Mouse (Mus musculus) ES-CJ7 (cell line): ENCODE measurements around the gene Gm49336.
A peak's percentile ranks its signal among the peaks of the same experiment; 100 is the strongest.

Source experiments
- DNase-seq: peaks from one replicate; pipeline ENCODE4 v3.0.0; 2011; ENCODE audit warnings: low read depth, low spot score

The Gm49336 gene

DNA sequence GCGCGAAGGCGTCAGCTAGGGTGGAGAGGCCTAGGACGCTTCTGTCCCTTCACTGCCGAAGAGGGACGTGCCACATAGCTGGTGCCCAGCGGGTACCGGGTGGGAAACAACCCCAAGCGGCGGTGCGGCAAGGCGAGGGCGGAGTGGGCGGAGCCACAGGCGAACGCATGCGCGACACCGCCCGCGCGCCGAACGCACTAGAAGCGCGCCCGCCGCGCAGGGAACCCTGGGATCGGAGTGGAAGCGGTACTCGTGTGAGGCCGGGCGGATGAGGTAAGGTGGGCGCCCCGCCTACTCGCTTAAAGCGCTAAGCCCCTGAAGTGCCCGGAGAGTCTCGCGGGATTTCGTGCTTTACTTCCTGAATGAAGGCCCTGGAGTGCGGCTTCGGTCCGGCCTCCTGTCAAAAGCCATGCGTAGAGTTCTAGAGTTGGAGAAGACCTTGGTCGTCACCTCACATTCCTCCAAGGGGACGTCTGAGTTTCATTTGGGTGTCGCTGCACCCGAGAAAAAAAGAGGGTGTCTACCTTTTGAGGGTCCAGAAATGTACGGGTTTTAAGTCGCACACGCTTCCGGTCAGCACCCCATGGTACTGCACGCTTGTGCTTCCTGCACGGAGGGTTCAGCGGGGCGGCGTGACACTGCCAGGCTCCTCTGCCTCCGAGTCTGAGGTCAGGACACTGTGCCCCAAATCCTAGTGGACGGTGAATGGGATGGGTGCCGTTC is at the start of gene Gm49336, which contains the start of gene Nupl1:
Gene Gm49336, minus strand, starts transcription at position 227 of the 723 bp plus-strand sequence.
Gene Nupl1, minus strand, starts transcription at position 151 of the 723 bp plus-strand sequence.
- peak; percentile 98 for DNase-seq

DNA sequence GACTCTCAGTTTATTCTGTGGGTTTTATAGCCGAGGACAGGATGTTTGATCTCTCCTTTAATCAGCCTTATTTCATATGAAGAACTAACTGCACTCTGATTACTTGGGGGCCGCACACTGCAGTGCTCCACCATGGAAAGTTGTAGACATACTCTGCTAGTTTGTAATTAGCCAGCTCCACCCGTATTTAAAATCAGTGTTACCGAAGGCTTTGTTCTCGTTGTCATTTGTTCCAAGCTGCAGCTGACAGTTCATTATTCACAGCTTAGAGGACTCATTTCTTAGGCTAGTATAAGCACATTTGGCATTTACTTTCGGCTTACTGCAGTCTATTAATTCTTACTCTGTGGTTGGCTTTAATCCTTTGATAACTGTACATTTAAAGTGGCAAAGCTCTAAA is 49.7 kb upstream of the Gm49336 start:
- DNase-seq, result no peak

- peak; percentile 12 for DNase-seq
Observed at GRCm38 (mm10) chr14:60300224-60300991, 49.1 kb upstream of the Gm49336 start.

DNA sequence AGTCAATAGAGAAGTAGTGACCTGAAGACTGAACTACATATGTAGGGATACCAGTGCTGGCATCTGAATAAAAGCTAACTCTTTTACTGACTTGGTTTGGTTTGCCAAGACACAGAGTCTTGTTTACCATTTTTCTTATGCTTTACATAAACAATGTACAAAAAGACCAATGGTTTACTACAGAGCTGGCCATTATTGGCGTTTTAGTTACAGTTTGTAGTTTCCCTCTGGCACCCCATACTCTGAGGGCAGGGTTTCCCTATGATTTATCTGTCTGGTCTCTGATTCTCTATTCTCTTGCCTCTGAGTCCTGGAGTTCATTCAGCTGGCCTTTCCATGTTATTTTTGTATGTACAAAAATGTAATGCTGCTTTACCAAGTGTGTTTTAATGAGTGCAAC is 44.2 kb upstream of the Gm49336 start:
- no peak for DNase-seq

DNA sequence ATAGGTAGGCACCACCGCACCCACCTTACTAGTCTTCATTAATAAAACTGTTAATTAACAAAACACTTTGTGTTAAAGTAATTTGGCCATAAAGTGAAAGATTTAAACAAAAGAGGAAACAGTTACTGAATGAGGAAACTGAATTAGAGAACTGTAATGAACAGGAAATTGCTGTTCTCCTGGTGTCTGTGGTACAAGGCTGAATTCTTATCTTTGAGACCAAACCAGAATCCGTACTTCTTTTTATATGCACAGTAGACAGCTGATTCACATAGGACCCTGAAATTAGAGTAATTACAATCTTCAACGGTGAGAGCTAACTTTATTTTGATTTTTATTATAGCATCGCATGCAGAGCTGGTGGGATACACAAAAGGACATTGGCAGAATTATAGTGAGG is 39.1 kb upstream of the Gm49336 start:
- no peak for DNase-seq

GRCm38 (mm10) chr14:60286194-60286863 is 35.0 kb upstream of the Gm49336 start:
- DNase-seq, result no peak

DNA sequence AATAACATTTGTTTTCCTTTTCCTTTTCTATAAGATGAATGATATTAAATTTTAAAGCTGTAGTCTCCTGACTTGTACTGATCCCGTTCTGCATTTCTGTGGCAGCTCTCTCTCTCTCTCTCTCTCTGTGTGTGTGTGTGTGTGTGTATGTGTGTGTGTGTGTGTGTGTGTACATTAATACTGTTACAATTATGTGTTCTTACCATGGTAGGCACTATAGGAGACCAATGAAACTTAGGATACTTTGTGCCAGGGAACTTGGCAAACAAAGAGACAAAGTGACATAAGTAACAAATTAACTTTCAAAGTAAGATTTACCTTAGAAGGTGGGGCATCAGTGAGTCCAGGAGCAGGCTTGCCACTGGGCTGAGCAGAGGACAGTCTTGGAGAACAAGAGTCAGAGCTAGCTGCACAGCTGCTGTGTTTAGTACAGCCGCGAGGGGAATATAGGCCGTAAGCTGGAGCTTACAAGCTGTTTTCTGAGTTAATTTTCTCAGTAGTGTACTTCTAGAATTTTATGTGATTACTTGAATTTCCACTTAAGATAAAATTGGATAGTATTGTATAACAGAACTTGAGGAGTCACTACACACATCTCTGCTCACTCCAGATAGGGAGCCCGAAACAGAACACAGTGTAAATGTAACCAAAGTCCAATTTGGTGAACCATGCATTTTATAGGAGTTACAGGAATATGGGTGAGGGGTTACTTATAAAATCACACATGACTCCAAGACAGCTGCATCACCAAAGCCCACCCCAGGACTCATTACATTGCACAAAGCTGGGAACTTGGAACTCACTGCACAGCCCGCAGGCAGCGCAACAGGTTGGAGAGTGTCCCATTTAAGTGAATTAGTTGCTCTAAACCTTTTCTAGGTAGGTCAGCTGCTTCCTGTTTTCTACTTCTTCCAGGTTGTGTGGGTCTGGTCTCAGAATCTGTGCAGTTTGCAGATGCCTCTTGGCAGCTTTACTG is 24.3 kb upstream of the Gm49336 start:
- DNase-seq, result no peak

GRCm38 (mm10) chr14:60273346-60273745 is 22.0 kb upstream of the Gm49336 start:
- no peak for DNase-seq

DNA sequence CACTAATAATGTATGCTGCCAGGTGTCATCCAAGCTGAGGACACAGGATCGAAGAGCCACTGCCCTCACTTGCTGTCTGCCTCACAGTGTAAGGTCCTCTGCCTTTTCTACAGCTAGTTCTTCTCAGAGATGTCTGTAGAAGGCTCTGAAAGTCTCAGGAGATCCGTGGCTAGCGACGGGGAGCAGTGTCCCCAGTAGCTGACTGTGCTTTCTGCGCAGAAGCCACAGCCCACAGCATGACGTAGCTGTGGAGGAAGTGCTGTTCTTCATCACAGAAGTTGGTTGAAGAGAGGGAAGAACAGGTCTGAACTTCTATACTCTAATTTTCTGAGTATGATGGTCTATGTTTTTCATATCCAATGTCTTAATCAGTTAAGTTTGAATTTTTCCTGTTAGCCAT is 18.0 kb upstream of the Gm49336 start:
- no peak for DNase-seq

GRCm38 (mm10) chr14:60264990-60265876 is 13.9 kb upstream of the Gm49336 start, which contains the start of gene Mtmr6:
TSS of gene Mtmr6 (plus strand) at chr14:60265228.
- peak; percentile 99 for DNase-seq

DNA sequence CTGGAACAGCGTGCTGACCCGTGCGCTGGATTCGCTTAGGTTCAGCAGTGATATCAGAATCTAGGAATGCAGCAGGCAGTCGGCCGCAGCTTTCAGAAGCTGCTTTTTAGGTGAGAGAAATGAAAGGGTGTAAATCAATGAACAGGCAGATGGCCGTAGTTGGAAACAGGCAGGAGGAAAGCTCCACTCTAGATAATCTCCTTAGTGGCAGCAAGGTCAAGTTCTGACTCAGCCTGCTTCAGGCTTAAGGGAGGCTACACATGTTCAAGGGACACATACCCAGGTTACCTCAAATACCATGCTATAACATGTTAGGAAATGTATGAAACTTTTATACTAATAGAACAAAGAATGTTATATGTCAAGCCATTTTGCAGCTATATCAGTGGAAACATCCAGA is 11.0 kb upstream of the Gm49336 start:
- no peak for DNase-seq

DNA sequence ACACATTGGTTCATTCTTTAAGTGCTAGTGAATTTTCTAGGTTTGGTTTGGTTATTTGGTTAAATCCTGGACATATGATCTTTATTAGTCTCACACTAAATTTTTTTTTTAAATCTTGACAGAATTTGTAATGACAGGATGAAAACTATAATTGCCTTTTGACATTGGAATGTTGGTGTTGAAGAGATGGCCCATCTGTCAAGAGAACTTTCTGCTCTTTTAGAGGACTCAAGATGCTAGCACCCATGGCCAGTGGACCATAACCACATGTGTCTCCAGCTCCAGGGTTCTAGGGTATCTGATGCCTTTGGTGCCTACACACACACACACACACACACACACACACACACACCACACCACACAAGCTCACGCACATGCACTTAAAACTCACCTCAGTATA is 6.5 kb upstream of the Gm49336 start:
- DNase-seq, result no peak

DNA sequence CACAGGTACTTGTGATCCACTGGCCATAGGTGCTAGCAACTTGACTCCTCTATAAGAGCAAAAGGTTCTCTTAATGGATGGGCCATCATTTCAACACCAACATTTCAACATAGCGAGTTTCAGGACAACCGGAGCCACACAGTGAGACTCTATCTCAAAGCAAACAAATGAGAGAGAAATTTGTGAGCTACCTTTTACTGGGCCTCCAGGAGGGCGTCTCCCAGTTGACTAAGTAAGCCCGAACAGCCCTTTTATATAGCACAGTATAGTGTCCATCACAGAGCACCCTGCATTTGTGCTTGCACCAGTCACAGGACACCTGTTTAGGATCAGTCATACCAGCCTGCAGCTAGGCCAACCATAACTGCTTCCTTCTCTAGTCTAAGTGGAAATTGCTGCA is 5.8 kb upstream of the Gm49336 start:
- DNase-seq, result no peak

DNA sequence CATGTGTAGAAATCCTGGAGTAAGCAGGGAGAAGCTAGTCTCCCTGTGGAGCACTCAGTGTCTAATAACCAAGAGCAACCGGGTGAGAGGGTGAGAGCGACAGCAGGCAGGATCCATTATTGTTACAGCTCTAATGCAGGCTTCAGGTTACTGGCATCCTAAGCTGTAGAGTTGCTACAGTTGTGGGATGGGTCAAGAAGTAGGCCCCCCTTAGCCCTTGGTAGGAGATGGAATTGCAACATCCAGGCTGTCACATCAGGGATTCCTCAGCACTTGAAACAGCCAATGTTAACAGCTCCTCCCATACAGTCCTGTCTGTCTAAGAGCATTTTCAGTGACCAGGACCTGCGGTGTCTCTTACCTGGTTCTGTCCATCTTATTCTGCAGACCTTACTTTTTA is 5.0 kb upstream of the Gm49336 start:
- DNase-seq, result peak; percentile 76

GRCm38 (mm10) chr14:60254774-60255173 is 3.5 kb upstream of the Gm49336 start:
- no peak for DNase-seq

DNA sequence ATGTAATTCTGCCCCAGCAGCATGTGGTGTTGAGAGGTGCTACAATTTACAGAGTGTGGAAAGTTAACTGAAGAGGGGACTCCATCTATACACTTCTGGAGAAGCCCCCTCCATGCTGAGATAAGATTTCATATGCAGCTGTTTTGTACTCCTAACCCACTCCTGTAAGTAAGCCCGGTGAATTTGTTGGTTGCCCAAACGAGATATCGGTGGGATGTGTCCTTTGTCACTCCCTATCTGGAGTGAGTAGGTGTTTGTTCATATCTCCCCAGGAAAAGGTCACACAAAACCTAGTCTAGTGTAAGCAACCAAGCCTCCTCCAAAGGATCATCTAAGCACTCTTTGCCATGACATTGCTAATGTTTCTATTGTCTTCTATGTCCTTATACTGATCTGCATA is 2.2 kb upstream of the Gm49336 start:
- DNase-seq, result no peak

DNA sequence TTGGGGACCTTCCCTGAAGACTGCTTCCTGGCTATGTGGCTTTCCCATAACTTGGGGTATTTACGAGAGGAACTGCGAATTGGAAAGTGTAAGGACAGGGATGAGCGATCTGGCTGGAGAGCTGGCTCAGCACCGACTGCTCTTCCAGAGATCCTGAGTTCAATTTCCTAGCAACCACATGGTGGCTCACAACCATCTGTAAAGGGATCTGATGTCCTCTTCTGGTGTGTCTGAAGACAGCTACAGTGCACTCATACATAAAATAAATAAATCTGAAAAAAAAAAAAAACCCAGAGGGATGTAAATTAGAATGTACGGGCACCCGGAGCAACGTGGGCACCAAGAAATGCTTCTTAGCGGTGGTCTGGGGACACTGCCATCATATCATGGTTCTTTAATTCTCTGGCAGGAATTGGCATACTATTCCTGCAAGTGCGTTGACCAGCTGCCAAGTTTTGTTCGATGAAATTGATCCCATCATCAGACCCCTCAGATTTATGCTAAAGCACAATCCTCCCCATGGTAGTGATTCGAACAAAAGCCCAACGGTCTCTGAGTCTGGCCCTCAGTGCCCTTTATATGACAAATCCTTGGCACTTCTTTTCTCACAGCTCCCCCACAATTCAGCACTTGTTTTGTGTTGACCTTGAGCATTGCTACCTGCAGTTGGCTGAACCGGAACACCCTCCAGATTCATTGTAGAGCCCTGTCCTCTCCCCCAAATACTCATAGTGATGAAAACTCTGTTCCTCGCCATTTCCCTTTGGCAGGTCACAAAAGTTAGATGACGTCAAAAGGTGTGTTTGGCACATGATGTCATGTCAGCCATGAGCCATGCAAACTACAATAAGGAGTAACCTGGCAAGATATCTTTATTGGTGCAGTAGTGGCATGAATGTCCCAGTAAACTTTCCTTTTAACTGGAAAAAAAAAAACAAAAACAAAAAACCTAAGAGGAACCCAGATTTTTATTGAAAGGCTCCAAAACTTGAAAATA is 995 bp upstream of the Gm49336 start:
- DNase-seq, result peak; percentile 18

- DNase-seq, result peak; percentile 45
Observed at GRCm38 (mm10) chr14:60250879-60251278, 428 bp downstream of the Gm49336 start.

DNA sequence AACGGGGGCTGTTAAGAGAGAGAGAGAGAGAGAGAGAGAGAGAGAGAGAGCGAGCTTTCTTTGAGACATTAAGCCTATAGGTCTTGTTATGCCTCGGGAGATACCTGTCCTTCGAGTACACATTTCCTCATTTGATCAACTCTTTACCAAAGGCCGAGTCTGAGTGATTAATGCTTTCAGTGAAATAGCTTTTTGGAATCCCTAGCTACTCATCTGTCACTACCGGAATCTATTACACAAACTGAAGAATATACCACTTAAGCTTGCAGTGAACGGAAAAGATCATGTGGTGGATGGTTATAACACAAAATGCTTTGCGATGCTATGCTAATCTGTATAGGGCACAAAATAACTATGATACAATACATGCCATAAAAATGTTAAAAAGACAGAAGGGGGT is 941 bp downstream of the Gm49336 start:
- DNase-seq, result no peak
